In the genomic region with DNA sequence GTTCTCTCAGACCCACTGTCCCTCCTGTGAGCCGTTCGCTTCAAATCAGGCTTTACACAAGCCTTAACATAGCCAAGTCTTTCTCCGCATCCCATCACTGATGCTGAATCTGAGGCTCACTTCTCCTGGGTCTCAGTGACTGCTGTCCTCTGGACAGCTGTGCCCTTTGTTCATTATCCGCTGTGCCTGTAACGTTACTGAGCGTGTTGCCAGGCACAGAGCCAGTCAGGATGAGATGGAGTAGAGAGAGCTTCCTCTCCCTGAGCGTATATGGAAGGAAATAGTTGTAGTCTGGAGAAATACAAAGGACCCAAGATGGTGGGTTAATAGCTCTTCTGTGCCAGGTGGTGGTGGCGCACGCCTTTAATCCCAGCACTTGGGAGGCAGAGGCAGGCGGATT, we compare ENCODE assay signal across 12 mouse cellular contexts. TPM values are rescaled to one million over a fixed set of nuclear protein-coding genes. Genes with fewer than 3 reads are reported as not detected.
DNase-seq lines count a peak whose midpoint lies in the region; ATAC-seq and TF ChIP-seq lines count a peak whose summit lies in the region.
"Had no signal": no experiment of that assay in that cellular context is flagged by ENCODE, and none has a peak within 500 bp of the region (broad histone marks: within the 10 kb centered on the region; RNA-seq: fewer than 3 reads in every experiment).

No protein-coding gene starts in this region.

- WGBS in heart, adult 2 months = 51% methylated on average over 10 of the region's 10 CpGs
- WGBS in midbrain, embryonic 11.5 days = 93% methylated on average over 10 of the region's 10 CpGs
- WGBS in midbrain, embryonic 15.5 days = 85% methylated on average over 10 of the region's 10 CpGs
- 79% methylated on average over 10 of the region's 10 CpGs for WGBS in stomach, postnatal 0 days
- 85% methylated on average over 10 of the region's 10 CpGs for WGBS in forebrain, embryonic 14.5 days

- peak overlapping the region; percentile 54 for H3K27ac ChIP-seq in heart, adult 2 months
- H3K27ac ChIP-seq in midbrain, embryonic 11.5 days (ENCODE audit: low read depth, low read length) = no peak overlapping the region
- no peak overlapping the region for H3K27ac ChIP-seq in midbrain, embryonic 15.5 days
- peak overlapping the region; percentile 45 for H3K27ac ChIP-seq in stomach, postnatal 0 days (replicated peaks)
- no peak overlapping the region for H3K27ac ChIP-seq in forebrain, embryonic 14.5 days (ENCODE audit: low read depth, low read length)
- H3K27ac ChIP-seq: hindbrain, embryonic 15.5 days; macrophage had no signal

- no peaks in the 10 kb centered on the region for H3K36me3 ChIP-seq in heart, adult 2 months (ENCODE audit: control insufficient read depth, insufficient read depth, low read length)
- peaks cover 5% of the 10 kb centered on the region for H3K36me3 ChIP-seq in midbrain, embryonic 11.5 days (ENCODE audit: control insufficient read depth, insufficient read depth, low read length)
- H3K36me3 ChIP-seq in midbrain, embryonic 15.5 days (replicated peaks) = peaks cover 10% of the 10 kb centered on the region
- no peaks in the 10 kb centered on the region for H3K36me3 ChIP-seq in stomach, postnatal 0 days (ENCODE audit: control insufficient read depth, insufficient read depth, low read length)
- H3K36me3 ChIP-seq in forebrain, embryonic 14.5 days (ENCODE audit: control insufficient read depth, insufficient read depth, low read length) = peaks cover 14% of the 10 kb centered on the region

- H3K9ac ChIP-seq in heart, adult 2 months (ENCODE audit: low read depth, low read length) = no peak overlapping the region
- H3K9ac ChIP-seq in midbrain, embryonic 11.5 days (ENCODE audit: low read length) = no peak overlapping the region
- no peak overlapping the region for H3K9ac ChIP-seq in midbrain, embryonic 15.5 days
- no peak overlapping the region for H3K9ac ChIP-seq in stomach, postnatal 0 days (ENCODE audit: low read length)
- no peak overlapping the region for H3K9ac ChIP-seq in forebrain, embryonic 14.5 days (ENCODE audit: low read length)
- H3K9ac ChIP-seq: hindbrain, embryonic 15.5 days had no signal

- H3K9me3 ChIP-seq in midbrain, embryonic 11.5 days (ENCODE audit: control insufficient read depth, low read length) = no peaks in the 10 kb centered on the region
- no peaks in the 10 kb centered on the region for H3K9me3 ChIP-seq in midbrain, embryonic 15.5 days
- H3K9me3 ChIP-seq in stomach, postnatal 0 days (ENCODE audit: control insufficient read depth, low read length) = no peaks in the 10 kb centered on the region
- H3K9me3 ChIP-seq in forebrain, embryonic 14.5 days (replicated peaks; ENCODE audit: control insufficient read depth, low read length) = no peaks in the 10 kb centered on the region
- H3K9me3 ChIP-seq: hindbrain, embryonic 15.5 days had no signal

- peaks cover 3% of the 10 kb centered on the region; the same call in 1 of the 2 replicates for H3K79me2 ChIP-seq in heart, adult 2 months (replicated peaks; ENCODE audit: control insufficient read depth, insufficient read depth, low read length)

- DNase-seq in heart, adult 2 months = peak in 1 of 2 experiments; percentile 54
- DNase-seq in heart, postnatal 14 days = no peak
- DNase-seq in midbrain, embryonic 11.5 days (ENCODE audit: low spot score, missing footprints) = peak; percentile 14
- peak; percentile 55 to 70 for DNase-seq in kidney, postnatal 25 days
- DNase-seq in stomach, postnatal 0 days (ENCODE audit: low spot score) = no peak
- no peak for DNase-seq in forebrain, embryonic 14.5 days (ENCODE audit: low spot score)
- no peak for DNase-seq in B cell, adult 2 months
- DNase-seq: embryo, embryonic 11 days; thymus, postnatal 4 days had no signal

- TF ChIP-seq POLR2A in heart, adult 2 months (IDR thresholded peaks at IDR 0.05; ENCODE audit: insufficient read depth, low read depth, low read length) = no peak

- intact Hi-C loops in heart, adult 2 months (cut with DNase I) = no loop called here
- intact Hi-C loops in heart, postnatal 14 days (cut with DNase I) = no loop called here

- H3K27me3 ChIP-seq in heart, adult 2 months (ENCODE audit: control insufficient read depth, insufficient read depth, low read length) = no peaks in the 10 kb centered on the region
- H3K27me3 ChIP-seq in midbrain, embryonic 11.5 days (ENCODE audit: control insufficient read depth, insufficient read depth, low read length) = no peaks in the 10 kb centered on the region
- no peaks in the 10 kb centered on the region for H3K27me3 ChIP-seq in midbrain, embryonic 15.5 days (replicated peaks)
- H3K27me3 ChIP-seq in stomach, postnatal 0 days (ENCODE audit: control insufficient read depth, insufficient read depth, low read length) = no peaks in the 10 kb centered on the region
- no peaks in the 10 kb centered on the region for H3K27me3 ChIP-seq in forebrain, embryonic 14.5 days (replicated peaks; ENCODE audit: control insufficient read depth, insufficient read depth, low read length)
- H3K27me3 ChIP-seq: hindbrain, embryonic 15.5 days had no signal

- H3K4me2 ChIP-seq in midbrain, embryonic 11.5 days = no peak overlapping the region
- no peak overlapping the region for H3K4me2 ChIP-seq in midbrain, embryonic 15.5 days
- no peak overlapping the region for H3K4me2 ChIP-seq in stomach, postnatal 0 days (replicated peaks; ENCODE audit: low read depth)
- H3K4me2 ChIP-seq in forebrain, embryonic 14.5 days (ENCODE audit: low read length) = no peak overlapping the region
- H3K4me2 ChIP-seq: hindbrain, embryonic 15.5 days had no signal

- no peak for TF ChIP-seq EP300 in heart, adult 2 months (IDR thresholded peaks at IDR 0.05; ENCODE audit: insufficient read depth, low read depth, low read length)
- TF ChIP-seq EP300 in stomach, postnatal 0 days (optimal IDR thresholded peaks at IDR 0.05) = no peak

- ATAC-seq in midbrain, embryonic 11.5 days (ENCODE audit: low FRiP score) = no peak
- no peak for ATAC-seq in midbrain, embryonic 15.5 days (replicated peaks)
- ATAC-seq in stomach, postnatal 0 days (ENCODE audit: low FRiP score, low TSS enrichment) = no peak
- no peak for ATAC-seq in forebrain, embryonic 14.5 days

- H3K4me3 ChIP-seq in heart, adult 2 months = no peak overlapping the region
- no peak overlapping the region for H3K4me3 ChIP-seq in midbrain, embryonic 11.5 days (ENCODE audit: low read depth, low read length)
- H3K4me3 ChIP-seq in midbrain, embryonic 15.5 days = no peak overlapping the region
- H3K4me3 ChIP-seq in stomach, postnatal 0 days (ENCODE audit: low read depth, low read length) = no peak overlapping the region
- no peak overlapping the region for H3K4me3 ChIP-seq in forebrain, embryonic 14.5 days (ENCODE audit: low read depth, low read length)
- H3K4me3 ChIP-seq: hindbrain, embryonic 15.5 days had no signal

- peaks cover 16% of the 10 kb centered on the region for H3K4me1 ChIP-seq in heart, adult 2 months (ENCODE audit: control insufficient read depth, insufficient read depth, low read length)
- peaks cover 7% of the 10 kb centered on the region for H3K4me1 ChIP-seq in midbrain, embryonic 11.5 days (ENCODE audit: control insufficient read depth, insufficient read depth, low read length)
- peaks cover 22% of the 10 kb centered on the region for H3K4me1 ChIP-seq in midbrain, embryonic 15.5 days
- 0 out of 2 replicates have a peak, but pooled peaks cover 2% of the 10 kb centered on the region for H3K4me1 ChIP-seq in stomach, postnatal 0 days (replicated peaks; ENCODE audit: control insufficient read depth, insufficient read depth)
- H3K4me1 ChIP-seq in forebrain, embryonic 14.5 days (ENCODE audit: control insufficient read depth, insufficient read depth, low read length) = peaks cover 4% of the 10 kb centered on the region

- TF ChIP-seq CTCF in heart, adult 2 months (IDR thresholded peaks at IDR 0.05) = no peak
- TF ChIP-seq CTCF in stomach, postnatal 0 days (IDR thresholded peaks at IDR 0.05; ENCODE audit: low read depth) = no peak

RNA-seq across cellular contexts. Expression of a gene that starts 3.2 kb away (rescaled TPM):
- 10 to 100 TPM; 72.6 to 80.4 TPM for total RNA-seq in heart, adult 2 months (2021)
- polyA plus RNA-seq in heart, adult 2 months (2012; rRNA removed) = 71.9 and 96.9 TPM in 2 replicates
- 10 to 100 TPM; 69.8 to 70.4 TPM for total RNA-seq in heart, postnatal 14 days (2021)
- 55.1 and 62.9 TPM in 2 replicates for polyA plus RNA-seq in midbrain, embryonic 11.5 days (2014; fragmentation: Nextera tagmentation; extraction: Ambion mirVana)
- 57.0 and 63.4 TPM in 2 replicates for polyA plus RNA-seq in midbrain, embryonic 15.5 days (2015; fragmentation: Nextera tagmentation; extraction: Ambion mirVana)
- 154 and 163 TPM in 2 replicates for polyA plus RNA-seq in stomach, postnatal 0 days (2015; fragmentation: Nextera tagmentation; extraction: Ambion mirVana)
- 70.4 and 71.0 TPM in 2 replicates for polyA plus RNA-seq in forebrain, embryonic 14.5 days (2014; fragmentation: Nextera tagmentation; extraction: Ambion mirVana)

RNA-seq across cellular contexts. Expression of a gene that starts 14.1 kb away (rescaled TPM):
- total RNA-seq in heart, adult 2 months (2021) = 1 to 10 TPM; 1.6 to 2.0 TPM
- 4.6 TPM in 2 replicates for polyA plus RNA-seq in heart, adult 2 months (2012; rRNA removed)
- total RNA-seq in heart, postnatal 14 days (2021) = 1 to 10 TPM; 2.1 to 3.1 TPM
- polyA plus RNA-seq in midbrain, embryonic 11.5 days (2014; fragmentation: Nextera tagmentation; extraction: Ambion mirVana) = 25.6 and 27.0 TPM in 2 replicates
- 41.6 and 44.2 TPM in 2 replicates for polyA plus RNA-seq in midbrain, embryonic 15.5 days (2015; fragmentation: Nextera tagmentation; extraction: Ambion mirVana)
- 161 and 166 TPM in 2 replicates for polyA plus RNA-seq in stomach, postnatal 0 days (2015; fragmentation: Nextera tagmentation; extraction: Ambion mirVana)
- polyA plus RNA-seq in forebrain, embryonic 14.5 days (2014; fragmentation: Nextera tagmentation; extraction: Ambion mirVana) = 32.9 and 35.7 TPM in 2 replicates

RNA-seq across cellular contexts. Expression of a gene that starts 23.0 kb away (rescaled TPM):
- 10 to 100 TPM; 35.9 to 37.1 TPM for total RNA-seq in heart, adult 2 months (2021)
- 52.2 and 55.1 TPM in 2 replicates for polyA plus RNA-seq in heart, adult 2 months (2012; rRNA removed)
- 10 to 100 TPM; 37.5 to 37.8 TPM for total RNA-seq in heart, postnatal 14 days (2021)
- 136 and 144 TPM in 2 replicates for polyA plus RNA-seq in midbrain, embryonic 11.5 days (2014; fragmentation: Nextera tagmentation; extraction: Ambion mirVana)
- polyA plus RNA-seq in midbrain, embryonic 15.5 days (2015; fragmentation: Nextera tagmentation; extraction: Ambion mirVana) = 228 and 233 TPM in 2 replicates
- polyA plus RNA-seq in stomach, postnatal 0 days (2015; fragmentation: Nextera tagmentation; extraction: Ambion mirVana) = 88.6 and 89.6 TPM in 2 replicates
- 163 and 168 TPM in 2 replicates for polyA plus RNA-seq in forebrain, embryonic 14.5 days (2014; fragmentation: Nextera tagmentation; extraction: Ambion mirVana)

RNA-seq across cellular contexts. Expression of a gene that starts 28.9 kb away (rescaled TPM):
- total RNA-seq in heart, adult 2 months (2021) = 10 to 100 TPM; 30.4 to 34.6 TPM
- polyA plus RNA-seq in heart, adult 2 months (2012; rRNA removed) = 24.0 and 25.3 TPM in 2 replicates
- total RNA-seq in heart, postnatal 14 days (2021) = 10 to 100 TPM; 33.5 to 40.7 TPM
- 43.0 and 48.1 TPM in 2 replicates for polyA plus RNA-seq in midbrain, embryonic 11.5 days (2014; fragmentation: Nextera tagmentation; extraction: Ambion mirVana)
- 63.2 and 68.3 TPM in 2 replicates for polyA plus RNA-seq in midbrain, embryonic 15.5 days (2015; fragmentation: Nextera tagmentation; extraction: Ambion mirVana)
- 171 and 179 TPM in 2 replicates for polyA plus RNA-seq in stomach, postnatal 0 days (2015; fragmentation: Nextera tagmentation; extraction: Ambion mirVana)
- polyA plus RNA-seq in forebrain, embryonic 14.5 days (2014; fragmentation: Nextera tagmentation; extraction: Ambion mirVana) = 53.1 and 60.7 TPM in 2 replicates

RNA-seq across cellular contexts. Expression of a gene that starts 37.6 kb away (rescaled TPM):
- 10 to 100 TPM; 19.4 to 20.9 TPM for total RNA-seq in heart, adult 2 months (2021)
- polyA plus RNA-seq in heart, adult 2 months (2012; rRNA removed) = 19.0 and 29.2 TPM in 2 replicates
- total RNA-seq in heart, postnatal 14 days (2021) = 10 to 100 TPM; 17.0 to 19.4 TPM
- 64.8 and 65.8 TPM in 2 replicates for polyA plus RNA-seq in midbrain, embryonic 11.5 days (2014; fragmentation: Nextera tagmentation; extraction: Ambion mirVana)
- polyA plus RNA-seq in midbrain, embryonic 15.5 days (2015; fragmentation: Nextera tagmentation; extraction: Ambion mirVana) = 62.8 and 64.6 TPM in 2 replicates
- polyA plus RNA-seq in stomach, postnatal 0 days (2015; fragmentation: Nextera tagmentation; extraction: Ambion mirVana) = 40.1 and 40.7 TPM in 2 replicates
- 56.1 and 58.0 TPM in 2 replicates for polyA plus RNA-seq in forebrain, embryonic 14.5 days (2014; fragmentation: Nextera tagmentation; extraction: Ambion mirVana)

Comparison
In these comparisons a context has a peak if more than half of its experiments do, and no peak if none do; other contexts are left out.
1. DNase-seq: peak in midbrain, embryonic 11.5 days (single experiment) and kidney, postnatal 25 days (2 of 2); none in heart, postnatal 14 days (0 of 2), stomach, postnatal 0 days (single experiment), forebrain, embryonic 14.5 days (single experiment) and B cell, adult 2 months (0 of 2).
2. H3K27ac ChIP-seq: peak in heart, adult 2 months (single experiment) and stomach, postnatal 0 days (single experiment); none in midbrain, embryonic 11.5 days (single experiment), midbrain, embryonic 15.5 days (single experiment) and forebrain, embryonic 14.5 days (single experiment).